Mouse (Mus musculus): ENCODE measurements at regions not wholly inside any gene's neighbourhood (a gene's known extent, or its start where the extent isn't known, plus 50 kb on each side); places are given as distances from the start of the nearest gene placed in this dataset.

- TF ChIP-seq CTCF (IDR thresholded peaks at IDR 0.05; ENCODE audit: extremely low read depth, insufficient read length, insufficient replicate concordance, low read depth, low read length) (no peak), POLR2A (IDR thresholded peaks at IDR 0.05; ENCODE audit: low read depth, low read length) (no peak)
Measured at GRCm38 (mm10) chr5:129344038-129344437, 157.0 kb upstream of the Sfswap start.
